Mouse (Mus musculus): Measurements from ENCODE around the gene Ispd.

The Ispd gene

DNA sequence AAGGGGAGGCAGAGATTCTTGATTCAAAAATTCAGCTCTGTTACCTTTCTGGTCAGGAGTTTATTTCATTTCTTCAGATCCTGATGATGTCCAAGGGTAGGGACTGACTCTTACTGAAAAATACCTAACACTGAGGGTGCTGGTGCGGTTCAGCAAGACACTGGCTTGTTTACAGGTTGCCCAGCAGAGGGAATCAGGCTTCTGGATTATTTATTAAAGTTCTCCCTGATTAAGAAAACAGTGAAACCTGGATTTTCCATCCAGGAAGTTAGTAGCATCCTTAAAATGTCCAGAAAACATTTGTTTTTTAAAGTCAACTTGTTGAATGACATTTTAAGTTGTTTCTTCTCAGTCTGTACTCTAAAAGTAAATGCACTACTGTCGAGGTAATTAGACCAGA is 337.2 kb downstream of the Ispd start:
- no peak for DNase-seq (ENCODE audit: low read depth)

DNA sequence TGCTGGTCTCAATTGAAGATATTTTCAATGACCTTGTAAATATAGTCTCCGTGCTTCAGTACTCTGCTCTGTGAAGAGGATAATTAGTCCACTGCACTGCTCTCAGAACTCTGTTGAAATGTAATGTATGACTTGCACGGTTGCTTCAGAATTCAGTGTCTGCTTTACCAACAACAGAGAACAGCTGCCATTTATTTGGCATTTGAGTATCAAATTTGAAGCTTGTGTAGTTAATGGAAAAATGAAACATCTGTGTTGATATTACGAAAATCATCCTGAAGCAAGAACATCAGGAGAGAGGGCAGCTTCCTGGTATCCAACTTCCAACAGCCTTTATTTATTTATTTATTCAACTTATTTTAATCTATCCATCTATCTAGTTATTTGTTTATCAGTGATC is 337.8 kb downstream of the Ispd start:
- DNase-seq (ENCODE audit: low read depth) = no peak

DNA sequence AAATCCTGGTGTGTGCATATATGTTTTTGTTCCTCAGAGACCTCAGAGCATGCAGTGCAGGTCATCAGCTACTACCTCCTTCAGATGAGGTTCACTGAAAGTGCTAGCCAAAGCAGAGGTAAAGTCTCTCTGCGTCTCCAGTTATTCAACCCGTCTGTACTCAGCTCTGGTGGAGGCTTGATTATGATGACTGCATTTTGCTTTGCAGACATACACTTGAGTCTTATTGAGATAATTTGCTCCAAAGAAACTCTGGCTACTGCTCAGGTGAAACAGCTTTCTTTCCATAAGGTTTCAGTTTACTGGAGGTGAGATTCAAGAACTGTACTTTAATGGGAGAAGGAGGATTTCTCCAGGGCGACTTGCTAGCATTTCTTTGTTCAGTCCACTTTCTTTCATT is 339.5 kb downstream of the Ispd start:
- DNase-seq (ENCODE audit: low read depth) = no peak

DNA sequence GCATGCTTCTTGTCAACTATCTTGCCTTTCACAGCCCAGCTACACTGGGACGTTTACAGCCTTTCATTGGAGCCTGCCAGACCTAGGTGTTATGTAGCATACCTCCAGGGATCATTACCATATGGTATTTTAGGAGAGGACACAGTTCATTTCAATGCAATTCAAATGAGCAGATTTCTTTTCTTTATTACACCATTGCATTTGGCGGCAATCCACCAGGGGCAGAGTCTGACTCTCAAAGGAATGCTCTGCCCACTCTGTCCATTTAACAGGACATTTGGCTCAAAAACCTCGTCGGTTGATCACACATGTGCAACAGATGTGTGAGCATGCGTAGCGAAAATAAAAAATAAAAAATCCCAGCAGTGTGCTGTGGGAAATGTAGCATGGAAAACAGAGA is 340.0 kb downstream of the Ispd start:
- no peak for DNase-seq (ENCODE audit: low read depth)

DNA sequence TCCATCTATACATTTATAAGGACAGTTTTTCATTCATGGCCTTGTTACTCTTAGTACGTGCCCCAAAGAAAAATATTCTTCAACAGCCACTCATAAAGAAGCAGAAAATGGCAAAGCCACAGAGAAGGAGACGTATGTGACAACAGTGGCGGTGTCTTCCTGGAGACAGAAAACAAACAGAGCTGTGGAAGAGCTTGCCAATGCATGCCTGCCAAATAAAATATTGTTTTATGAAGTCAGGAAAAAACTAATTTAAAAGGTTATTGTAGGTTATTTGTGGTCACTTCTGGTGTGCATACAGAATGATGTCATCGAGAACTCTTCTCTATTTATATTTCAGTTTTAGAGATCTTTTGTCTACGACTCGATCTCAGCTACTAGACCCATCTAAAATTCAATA is 341.5 kb downstream of the Ispd start:
- DNase-seq (ENCODE audit: low read depth) = no peak

DNA sequence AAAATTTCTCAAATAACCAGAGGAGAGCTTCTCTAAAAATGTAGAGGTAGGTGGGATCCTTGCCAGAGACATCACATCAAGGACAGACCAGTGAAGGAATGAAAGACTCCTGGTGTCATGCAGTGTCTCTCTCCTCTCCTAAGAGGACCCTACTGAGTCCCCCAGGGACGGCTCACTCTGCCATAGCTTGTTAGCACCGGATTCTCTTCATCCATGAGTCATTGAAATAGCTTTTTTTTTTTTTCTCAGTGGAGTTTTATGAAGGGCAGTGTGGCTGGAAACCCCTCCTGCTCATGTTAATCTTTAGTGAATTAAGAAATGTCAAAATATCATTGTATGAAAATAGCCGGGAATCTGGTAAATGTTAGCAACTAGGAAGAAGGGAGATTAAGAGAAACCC is 342.1 kb downstream of the Ispd start:
- no peak for DNase-seq (ENCODE audit: low read depth)

DNA sequence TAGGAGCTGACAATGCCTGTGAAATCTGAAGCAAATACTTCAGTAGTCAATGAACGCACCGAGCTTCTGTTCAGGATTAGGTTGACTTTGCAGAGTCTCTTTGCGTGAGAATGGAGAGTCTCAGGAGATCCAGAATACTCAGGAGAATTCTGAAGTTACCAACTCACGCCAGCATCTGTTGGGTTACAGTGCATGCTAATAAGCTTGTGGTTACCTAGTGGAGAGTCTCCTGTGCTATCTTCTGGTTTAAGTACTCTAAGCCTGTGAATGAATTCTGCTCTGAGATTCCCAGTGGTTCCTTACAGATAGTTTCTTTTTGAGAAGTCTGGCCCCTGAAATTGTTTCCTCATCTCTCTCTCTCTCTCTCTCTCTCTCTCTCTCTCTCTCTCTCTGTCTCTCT is 343.0 kb downstream of the Ispd start:
- no peak for DNase-seq (ENCODE audit: low read depth)

DNA sequence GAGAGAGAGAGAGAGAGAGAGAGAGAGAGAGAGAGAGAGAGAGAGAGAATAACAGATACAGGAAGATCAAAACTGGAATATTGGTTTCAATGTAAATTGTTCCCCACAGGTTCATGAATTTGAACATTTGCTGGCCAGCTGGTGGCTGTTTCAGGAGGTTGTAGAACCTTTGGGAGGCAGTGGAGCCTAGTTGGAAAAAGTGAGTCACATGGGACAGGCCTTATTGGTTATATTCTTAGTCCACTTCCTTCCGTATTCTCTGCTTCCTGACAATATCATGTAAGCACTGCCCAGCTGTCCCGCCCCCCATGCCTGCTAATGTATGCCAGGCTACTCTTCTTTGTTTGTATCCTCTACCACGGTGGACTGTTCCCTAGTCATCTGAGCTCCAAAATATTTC is 344.0 kb downstream of the Ispd start:
- DNase-seq (ENCODE audit: low read depth) = no peak

DNA sequence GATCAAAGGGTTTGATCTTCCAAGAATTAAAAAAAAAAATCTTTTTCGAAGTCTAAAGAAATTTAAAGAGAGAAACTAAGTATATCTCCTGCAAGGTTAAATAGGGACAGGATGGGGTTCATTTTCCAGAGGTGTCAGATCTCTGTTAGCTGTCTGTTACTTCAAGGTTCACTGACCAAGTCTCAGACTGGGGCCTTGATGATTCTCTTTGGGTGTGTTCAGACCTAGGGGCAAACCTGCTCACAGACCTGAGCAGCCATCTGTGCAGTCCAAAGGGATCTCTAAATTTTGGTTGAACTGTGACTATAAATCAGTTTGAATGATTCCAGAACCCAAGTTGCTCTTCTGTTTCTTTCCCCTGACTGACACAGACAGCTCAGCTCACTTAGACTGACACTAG is 344.8 kb downstream of the Ispd start:
- DNase-seq (ENCODE audit: low read depth) = no peak

DNA sequence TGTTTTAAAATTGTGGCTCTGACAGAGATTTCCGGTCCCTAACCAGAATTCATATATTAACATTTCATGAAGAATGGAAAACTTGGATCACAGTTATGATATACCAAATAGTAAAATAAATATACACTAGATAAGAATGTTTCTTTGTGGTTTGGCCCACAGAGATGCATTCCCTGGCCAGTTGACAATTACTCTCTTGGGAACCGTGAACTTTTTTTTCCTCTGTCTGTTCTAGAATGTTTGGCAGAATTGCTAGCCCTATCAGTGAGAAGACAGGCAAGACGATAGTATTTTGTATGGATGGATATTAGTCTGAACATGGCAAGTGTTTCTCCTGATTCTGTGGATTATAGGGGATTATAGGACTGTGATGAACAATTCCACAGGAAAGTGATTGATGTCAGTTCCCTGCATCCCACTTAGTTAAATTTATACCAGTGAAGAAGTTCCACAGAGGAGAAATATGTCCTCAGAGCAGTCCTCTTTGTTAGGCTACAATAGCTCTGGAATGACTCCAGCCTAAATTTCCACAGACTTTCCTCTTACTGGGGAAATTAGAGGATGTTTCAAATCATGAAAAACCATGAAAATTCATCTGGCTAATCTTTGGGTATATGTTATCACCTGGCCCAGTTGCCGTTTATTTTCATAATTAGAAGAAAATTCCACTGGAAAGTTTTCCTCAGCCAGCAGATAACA is 352.6 kb downstream of the Ispd start:
- DNase-seq (ENCODE audit: low read depth) = no peak
